Mouse (Mus musculus) forebrain, embryonic 15.5 days (tissue): Measurements from ENCODE around the gene Socs2. TPM values are rescaled to one million over a fixed set of nuclear protein-coding genes. Genes with fewer than 3 reads are reported as not detected.

ENCODE experiments used
- ATAC-seq: fragments of 200-750 bp; cut with Nextera tagmentation; replicated peaks from 2 replicates; pipeline ENCODE4 v1.8.0; 2017; ENCODE audit warnings: mild to moderate bottlenecking, moderate TSS enrichment, moderate library complexity
- H3K27ac ChIP-seq: fragments of 300-500 bp; sonication (generic); replicated peaks from 2 replicates; pipeline ENCODE4 v1.5.1; 2015; ENCODE audit warnings: mild to moderate bottlenecking, inconsistent platforms
- H3K27me3 ChIP-seq: fragments of 300-500 bp; sonication (generic); 2 replicates; pipeline ENCODE4 v1.6.1; 2015; ENCODE audit warnings: inconsistent platforms
- H3K36me3 ChIP-seq: fragments of 300-500 bp; sonication (generic); 2 replicates; pipeline ENCODE4 v1.6.1; 2015; ENCODE audit warnings: mild to moderate bottlenecking, inconsistent platforms
- H3K4me1 ChIP-seq: fragments of 300-500 bp; sonication (generic); 2 replicates; pipeline ENCODE4 v1.6.1; 2015; ENCODE audit warnings: inconsistent platforms
- H3K4me2 ChIP-seq: fragments of 300-500 bp; sonication (generic); replicated peaks from 2 replicates; pipeline ENCODE4 v1.6.1; 2015; ENCODE audit warnings: mild to moderate bottlenecking, inconsistent platforms
- H3K4me3 ChIP-seq: fragments of 300-500 bp; sonication (generic); 2 replicates; pipeline ENCODE4 v1.5.1; 2015; ENCODE audit warnings: mild to moderate bottlenecking, inconsistent platforms
- H3K9ac ChIP-seq: fragments of 300-500 bp; sonication (generic); replicated peaks from 2 replicates; pipeline ENCODE4 v1.6.1; 2015; ENCODE audit warnings: mild to moderate bottlenecking, inconsistent platforms
- H3K9me3 ChIP-seq: fragments of 300-500 bp; sonication (generic); 2 replicates; pipeline ENCODE4 v1.6.1; 2016; ENCODE audit warnings: inconsistent platforms
- WGBS: fragments of 180-500 bp; shearing (Covaris S2); methylation state at CpG from one replicate; pipeline ENCODE4 v1.1.7; 2015; ENCODE audit warnings: mixed read lengths; 5-methylcytosine and 5-hydroxymethylcytosine counted together
- polyA plus RNA-seq: library from polyadenylated mRNA; unstranded; fragments of >200 nt; fragmentation: Nextera tagmentation; extraction: Ambion mirVana; gene quantifications from 2 replicates; pipeline ENCODE4 v1.2.1, GENCODE M21; 2015

Socs2 gene
- polyA plus RNA-seq, 1 experiment from 2014 or later: 144 TPM

DNA sequence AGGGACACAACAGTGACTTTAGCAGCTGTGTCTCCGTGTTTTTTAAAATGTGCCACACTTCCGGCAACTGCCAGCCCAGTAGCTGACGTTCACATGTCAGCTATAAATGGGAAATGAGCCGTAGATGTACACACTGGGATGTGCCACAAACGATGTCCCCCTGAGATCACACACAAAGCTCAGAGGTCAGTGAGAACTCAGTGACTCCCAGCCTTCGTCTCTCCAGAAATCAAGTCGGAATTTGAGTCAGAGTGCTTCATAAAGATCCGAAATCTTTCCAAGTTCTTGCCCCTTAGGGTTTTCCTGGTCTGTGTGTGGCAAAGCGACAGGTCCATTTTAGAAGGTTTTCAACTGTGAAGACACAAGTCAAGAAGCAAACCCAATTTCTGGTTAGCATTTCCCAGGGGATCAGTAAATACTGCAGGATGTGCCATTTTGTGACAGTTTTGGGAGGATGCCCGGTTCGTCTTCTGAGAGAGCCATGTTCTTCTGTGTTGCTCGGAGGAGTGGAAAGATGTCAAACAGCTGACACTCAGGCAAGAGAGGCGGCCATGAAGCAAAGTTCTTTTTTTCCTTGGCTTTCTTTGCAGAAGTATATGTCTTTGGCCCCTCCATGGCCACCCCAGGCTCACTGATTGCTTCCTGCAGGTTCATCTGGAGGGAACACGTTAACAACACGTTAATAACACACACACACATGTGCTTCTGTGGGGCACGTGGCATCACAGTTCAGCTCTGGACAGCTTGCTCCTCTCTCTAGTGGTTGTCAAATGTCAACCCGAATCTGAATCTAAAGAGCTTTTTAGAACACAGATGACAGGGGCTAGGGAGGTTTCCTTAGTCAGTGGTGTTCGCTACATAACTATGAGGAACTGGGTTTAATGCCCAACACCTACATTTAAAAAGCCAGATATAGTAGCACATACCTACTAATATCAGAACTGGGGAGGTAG, 28.4 kb upstream of the Socs2 start:
- H3K36me3 ChIP-seq: no peaks in the 10 kb centered on the region
- H3K4me2 ChIP-seq: no peak overlapping the region
- no peaks in the 10 kb centered on the region for H3K4me1 ChIP-seq
- H3K4me3 ChIP-seq: no peak overlapping the region
- no peak overlapping the region for H3K9ac ChIP-seq
- 85% methylated on average over 18 of the region's 18 CpGs for WGBS
- H3K27ac ChIP-seq: no peak overlapping the region
- no peaks in the 10 kb centered on the region for H3K9me3 ChIP-seq
- no peaks in the 10 kb centered on the region for H3K27me3 ChIP-seq
- ATAC-seq: no peak

DNA sequence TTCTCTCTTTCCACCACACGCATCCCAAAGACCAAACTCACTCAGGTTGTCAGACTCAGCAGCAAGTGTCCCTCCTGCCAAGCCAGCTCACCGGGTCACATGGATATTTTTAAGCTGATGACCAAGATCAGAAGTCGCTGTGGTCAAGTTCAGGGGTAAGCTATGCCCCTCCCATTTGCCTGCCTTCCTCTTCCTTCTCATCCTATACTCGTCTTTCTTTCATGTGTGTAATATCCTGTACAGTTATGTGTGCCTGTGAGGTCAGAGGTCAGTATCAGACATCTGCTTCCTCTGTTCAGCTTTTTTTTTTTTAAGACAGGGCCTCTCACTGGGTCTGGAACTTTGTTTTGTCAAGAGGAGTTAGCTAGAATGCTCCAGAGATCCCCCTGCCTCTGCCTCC, 25.4 kb upstream of the Socs2 start:
- WGBS: 80% methylated on average over 4 of the region's 4 CpGs

DNA sequence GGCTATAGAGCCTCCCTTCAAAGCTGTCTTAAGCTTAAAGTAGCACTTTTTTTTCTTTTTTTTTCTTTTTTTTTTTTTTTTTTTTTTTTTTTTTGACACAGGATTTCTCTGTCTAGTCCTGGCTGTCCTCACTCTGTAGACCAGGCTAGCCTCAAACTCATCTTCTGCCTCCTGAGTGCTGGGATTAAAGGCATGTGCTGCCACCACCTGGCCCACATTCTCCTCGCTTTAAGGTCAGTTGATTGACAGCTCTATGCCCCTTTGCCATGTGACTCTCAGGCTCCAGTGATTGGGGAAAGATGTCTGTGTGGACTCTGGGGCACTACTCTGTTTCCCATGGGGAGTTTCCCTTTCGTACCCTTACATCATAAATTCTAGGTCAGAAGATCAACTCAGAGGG, 23.6 kb upstream of the Socs2 start:
- Histone ChIP-seq H3K27me3 (no peaks in the 10 kb centered on the region), H3K4me3 (no peak overlapping the region), H3K9ac (no peak overlapping the region), H3K4me2 (no peak overlapping the region), H3K9me3 (no peaks in the 10 kb centered on the region), H3K27ac (no peak overlapping the region), H3K4me1 (no peaks in the 10 kb centered on the region), H3K36me3 (no peaks in the 10 kb centered on the region)
- no peak for ATAC-seq
- WGBS: 58% methylated on average over 2 of the region's 2 CpGs

More for the DNA sequence above, 25.4 kb upstream of the Socs2 start:
- H3K9ac ChIP-seq: no peak overlapping the region
- no peak overlapping the region for H3K4me3 ChIP-seq
- no peak overlapping the region for H3K4me2 ChIP-seq
- H3K9me3 ChIP-seq: no peaks in the 10 kb centered on the region
- H3K27ac ChIP-seq: no peak overlapping the region
- no peaks in the 10 kb centered on the region for H3K36me3 ChIP-seq
- H3K27me3 ChIP-seq: no peaks in the 10 kb centered on the region
- no peaks in the 10 kb centered on the region for H3K4me1 ChIP-seq
- ATAC-seq: no peak

DNA sequence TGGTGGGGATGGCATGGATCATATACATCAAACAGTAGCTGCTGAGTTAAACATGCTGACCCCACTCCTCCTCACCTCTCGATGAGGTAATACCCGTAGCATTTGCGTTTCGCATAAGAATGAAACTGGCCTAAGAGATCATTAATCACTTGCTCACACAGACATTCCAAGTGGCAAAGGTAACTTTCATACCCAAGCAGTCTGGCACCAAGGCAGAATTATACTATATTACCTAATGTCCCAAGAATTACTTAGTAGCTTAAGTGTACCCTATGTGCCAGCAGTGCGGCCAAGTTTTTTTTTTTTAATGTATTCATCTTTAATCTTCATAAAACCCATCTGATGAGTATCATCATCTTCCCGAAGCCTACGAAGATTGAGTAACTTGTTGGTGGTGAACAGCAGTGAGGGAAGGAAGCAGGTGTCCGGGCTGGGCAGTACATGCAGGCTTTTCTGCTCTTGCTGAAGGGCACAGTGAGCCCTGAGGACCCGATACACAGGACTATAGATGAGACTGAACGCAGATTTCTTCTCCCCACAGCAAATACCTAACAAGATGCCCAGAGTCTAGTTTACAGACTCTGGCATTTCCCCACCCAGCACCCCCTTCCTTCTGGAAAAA, 22.8 kb upstream of the Socs2 start:
- no peaks in the 10 kb centered on the region for H3K4me1 ChIP-seq
- no peak overlapping the region for H3K9ac ChIP-seq
- no peaks in the 10 kb centered on the region for H3K27me3 ChIP-seq
- no peaks in the 10 kb centered on the region for H3K9me3 ChIP-seq
- no peak for ATAC-seq
- no peak overlapping the region for H3K4me2 ChIP-seq
- 93% methylated on average over 10 of the region's 10 CpGs for WGBS
- no peak overlapping the region for H3K27ac ChIP-seq
- H3K4me3 ChIP-seq: no peak overlapping the region
- no peaks in the 10 kb centered on the region for H3K36me3 ChIP-seq

DNA sequence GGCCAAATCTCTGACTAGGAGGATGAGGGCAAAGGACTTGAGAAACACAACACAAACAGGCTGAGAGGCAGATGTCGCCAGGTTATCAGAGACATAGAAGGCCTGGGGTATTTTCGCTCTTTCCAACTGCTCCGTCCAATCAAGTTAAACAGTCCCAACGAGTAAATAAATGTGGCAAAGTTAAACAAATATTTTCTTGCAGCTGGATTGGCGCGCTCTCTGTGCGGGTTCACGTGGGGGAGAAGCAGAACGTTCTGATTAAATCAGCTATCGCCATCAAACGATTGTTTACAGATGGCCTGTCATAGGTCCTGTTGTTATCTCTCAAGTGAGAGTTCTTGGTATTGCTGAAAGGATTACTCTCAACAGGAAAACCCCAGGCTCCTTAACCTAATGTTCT, 22.0 kb upstream of the Socs2 start:
- no peak overlapping the region for H3K4me3 ChIP-seq
- H3K4me1 ChIP-seq: no peaks in the 10 kb centered on the region
- H3K4me2 ChIP-seq: no peak overlapping the region
- WGBS: 85% methylated on average over 11 of the region's 11 CpGs
- no peak for ATAC-seq
- no peaks in the 10 kb centered on the region for H3K9me3 ChIP-seq
- no peak overlapping the region for H3K27ac ChIP-seq
- no peaks in the 10 kb centered on the region for H3K27me3 ChIP-seq
- H3K9ac ChIP-seq: no peak overlapping the region
- H3K36me3 ChIP-seq: no peaks in the 10 kb centered on the region

DNA sequence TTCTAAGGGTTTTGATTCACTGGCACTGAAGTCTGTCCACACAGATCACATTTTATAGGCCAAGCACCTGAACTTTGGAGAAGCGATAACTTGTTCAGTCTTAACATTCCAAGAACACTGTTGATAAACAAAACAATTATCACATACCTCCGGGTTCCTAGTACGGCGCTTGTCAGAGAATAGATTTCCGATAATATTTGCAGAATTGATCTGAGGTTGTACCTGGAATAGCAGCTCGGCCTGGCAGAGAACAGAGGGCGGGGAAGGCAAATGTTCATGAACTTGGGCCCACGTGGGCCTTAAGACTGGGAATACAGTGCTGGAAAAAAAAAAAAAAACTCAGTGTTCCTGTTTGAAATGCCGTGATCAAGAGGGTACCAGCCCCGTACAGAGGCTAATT, 13.3 kb upstream of the Socs2 start:
- WGBS: 97% methylated on average over 10 of the region's 10 CpGs
- no peak overlapping the region for H3K4me2 ChIP-seq
- no peak overlapping the region for H3K27ac ChIP-seq
- H3K27me3 ChIP-seq: no peaks in the 10 kb centered on the region
- H3K9ac ChIP-seq: no peak overlapping the region
- H3K4me1 ChIP-seq: no peaks in the 10 kb centered on the region
- no peaks in the 10 kb centered on the region for H3K36me3 ChIP-seq
- H3K4me3 ChIP-seq: no peak overlapping the region
- no peak for ATAC-seq
- no peaks in the 10 kb centered on the region for H3K9me3 ChIP-seq

DNA sequence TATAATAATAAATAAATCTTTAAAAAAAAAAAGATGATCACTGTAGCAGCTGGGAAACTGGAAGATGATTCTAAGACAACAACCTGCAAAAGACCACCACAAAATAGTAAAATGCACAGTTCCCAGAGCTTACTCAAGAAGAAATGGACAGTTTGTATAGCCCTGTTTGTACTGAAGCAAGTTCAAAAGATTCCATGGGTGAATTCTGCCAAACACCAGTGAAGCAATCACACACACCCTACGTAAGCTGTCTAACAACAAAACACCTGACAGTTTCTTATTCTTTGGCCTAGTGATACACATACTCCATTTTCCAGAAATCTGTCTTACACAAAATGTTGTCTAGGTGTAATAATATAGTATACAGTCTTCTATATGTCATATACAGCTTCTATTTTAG, 12.1 kb upstream of the Socs2 start:
- WGBS: 96% methylated on average over 1 of the region's 1 CpGs
- H3K27ac ChIP-seq: no peak overlapping the region

DNA sequence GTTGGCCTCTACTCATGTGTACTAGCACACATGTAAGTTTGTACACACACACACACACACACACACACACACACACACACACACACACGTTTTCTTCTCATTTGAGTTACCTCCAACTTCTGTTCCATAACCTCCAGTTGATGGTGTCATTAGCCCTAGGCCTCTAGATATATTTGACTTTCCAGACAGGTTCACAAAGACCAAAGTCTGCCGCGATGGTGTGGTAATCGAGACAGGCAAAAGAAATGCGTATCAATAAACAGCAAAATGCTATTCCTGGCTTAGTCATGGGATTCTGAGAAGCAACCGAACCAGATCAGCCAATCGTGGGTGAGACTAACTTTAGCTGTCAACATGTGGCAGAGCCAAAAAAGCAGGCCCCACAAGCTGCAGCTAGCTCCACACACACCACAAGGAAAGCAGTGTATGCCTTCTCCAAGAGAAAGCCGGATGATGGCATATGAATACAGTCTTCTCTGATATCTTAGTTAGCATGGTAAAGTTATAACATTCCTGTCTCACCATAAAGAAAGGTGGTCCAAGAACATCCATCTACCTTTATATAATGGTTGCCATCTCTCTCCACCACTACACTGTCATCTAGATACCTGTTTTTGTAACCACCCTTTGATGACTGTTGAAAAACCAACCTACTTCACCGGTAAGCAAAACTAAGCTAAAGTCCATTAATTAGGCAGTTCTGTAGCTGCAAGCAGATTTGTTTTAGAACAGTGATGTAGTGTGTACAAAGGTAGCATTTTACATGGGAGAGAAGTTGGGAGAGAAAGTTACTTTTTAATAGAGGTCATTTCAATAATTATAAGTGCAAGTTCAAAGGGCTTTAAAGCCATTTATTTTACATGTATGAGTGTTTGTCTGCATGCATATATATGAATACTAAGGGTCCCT, 9.5 kb upstream of the Socs2 start:
- no peaks in the 10 kb centered on the region for H3K4me1 ChIP-seq
- 90% methylated on average over 9 of the region's 9 CpGs for WGBS
- no peak overlapping the region for H3K27ac ChIP-seq
- no peaks in the 10 kb centered on the region for H3K36me3 ChIP-seq
- H3K4me2 ChIP-seq: no peak overlapping the region
- ATAC-seq: no peak
- H3K4me3 ChIP-seq: no peak overlapping the region
- H3K9ac ChIP-seq: no peak overlapping the region
- no peaks in the 10 kb centered on the region for H3K27me3 ChIP-seq
- H3K9me3 ChIP-seq: no peaks in the 10 kb centered on the region

More for the DNA sequence above, 12.1 kb upstream of the Socs2 start:
- no peak for ATAC-seq
- no peak overlapping the region for H3K9ac ChIP-seq
- no peaks in the 10 kb centered on the region for H3K36me3 ChIP-seq
- no peak overlapping the region for H3K4me2 ChIP-seq
- H3K27me3 ChIP-seq: no peaks in the 10 kb centered on the region
- no peaks in the 10 kb centered on the region for H3K4me1 ChIP-seq
- no peak overlapping the region for H3K4me3 ChIP-seq
- no peaks in the 10 kb centered on the region for H3K9me3 ChIP-seq

DNA sequence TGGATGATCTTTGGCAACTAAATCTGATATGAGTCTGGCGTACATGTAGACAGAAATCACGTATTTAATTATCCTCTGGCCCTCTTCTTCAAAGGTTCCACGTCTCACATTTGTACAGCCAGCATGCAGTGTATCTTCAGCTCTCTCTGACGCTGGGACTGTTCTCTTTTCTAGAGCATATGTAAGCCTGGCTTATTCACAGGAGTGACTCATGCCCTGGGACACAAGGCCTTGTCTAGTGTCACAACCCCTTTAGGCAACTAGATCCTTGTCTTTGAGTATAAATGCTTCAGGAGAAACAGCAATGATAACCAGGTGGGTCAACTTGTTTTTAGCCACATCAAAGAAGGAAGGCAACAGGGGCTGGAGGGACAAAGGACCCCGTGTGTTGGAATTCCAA, 5.7 kb upstream of the Socs2 start:
- Histone ChIP-seq H3K9me3 (no peaks in the 10 kb centered on the region), H3K36me3 (no peaks in the 10 kb centered on the region), H3K9ac (no peak overlapping the region), H3K27me3 (no peaks in the 10 kb centered on the region), H3K4me3 (no peak overlapping the region), H3K27ac (no peak overlapping the region), H3K4me1 (peaks cover 5% of the 10 kb centered on the region; the same call in 1 of the 2 replicates), H3K4me2 (no peak overlapping the region)
- no peak for ATAC-seq
- WGBS: 87% methylated on average over 5 of the region's 5 CpGs

DNA sequence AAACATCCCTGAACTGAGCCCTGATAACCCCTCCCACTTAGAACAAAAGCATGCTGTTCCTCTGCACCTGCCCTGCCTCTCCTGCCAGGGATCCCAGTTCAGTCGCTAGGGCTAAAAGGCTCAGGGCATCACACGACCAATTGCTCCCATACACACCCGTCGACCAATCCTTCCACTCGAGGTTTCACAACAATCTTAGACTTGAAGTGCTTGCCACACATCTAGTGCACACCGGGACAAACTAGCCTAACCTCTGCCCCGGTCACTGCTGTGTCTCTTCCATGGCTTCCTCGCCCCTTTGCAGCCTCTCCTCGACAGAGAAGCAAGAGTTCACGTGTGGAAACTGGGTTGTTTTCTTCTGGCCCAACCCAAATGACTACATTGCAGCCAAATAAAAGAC, 3.3 kb upstream of the Socs2 start:
- no peak for ATAC-seq
- WGBS: 74% methylated on average over 10 of the region's 10 CpGs
- no peak overlapping the region for H3K27ac ChIP-seq

DNA sequence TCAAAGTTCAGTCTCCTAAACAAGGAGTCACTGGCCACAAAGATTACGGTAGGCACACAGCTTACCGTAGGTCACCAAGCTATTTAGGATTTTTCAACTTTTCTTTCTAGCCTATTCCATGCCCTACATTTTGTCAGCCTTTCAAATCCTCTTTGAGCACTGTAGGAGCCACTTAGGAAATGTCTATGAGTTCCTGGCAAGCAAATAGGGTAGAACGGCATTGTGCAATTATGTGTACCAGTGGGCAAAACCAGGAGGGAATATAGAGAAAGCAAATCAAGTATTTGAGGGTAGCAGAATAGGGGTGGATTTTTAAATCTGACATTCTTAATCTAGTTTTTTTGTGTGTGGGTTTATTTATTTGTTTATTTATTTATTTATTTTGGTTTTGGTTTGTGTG, 2.7 kb upstream of the Socs2 start:
- H3K27ac ChIP-seq: no peak overlapping the region
- no peak overlapping the region for H3K4me2 ChIP-seq
- H3K27me3 ChIP-seq: no peaks in the 10 kb centered on the region
- 83% methylated on average over 3 of the region's 3 CpGs for WGBS
- H3K4me3 ChIP-seq: no peak overlapping the region
- H3K36me3 ChIP-seq: no peaks in the 10 kb centered on the region
- H3K4me1 ChIP-seq: peaks cover 15% of the 10 kb centered on the region
- H3K9me3 ChIP-seq: no peaks in the 10 kb centered on the region
- ATAC-seq: no peak
- no peak overlapping the region for H3K9ac ChIP-seq

More for the DNA sequence above, 3.3 kb upstream of the Socs2 start:
- Histone ChIP-seq H3K36me3 (no peaks in the 10 kb centered on the region), H3K4me2 (no peak overlapping the region), H3K4me1 (peaks cover 12% of the 10 kb centered on the region), H3K9ac (no peak overlapping the region), H3K9me3 (no peaks in the 10 kb centered on the region), H3K4me3 (no peak overlapping the region), H3K27me3 (no peaks in the 10 kb centered on the region)

DNA sequence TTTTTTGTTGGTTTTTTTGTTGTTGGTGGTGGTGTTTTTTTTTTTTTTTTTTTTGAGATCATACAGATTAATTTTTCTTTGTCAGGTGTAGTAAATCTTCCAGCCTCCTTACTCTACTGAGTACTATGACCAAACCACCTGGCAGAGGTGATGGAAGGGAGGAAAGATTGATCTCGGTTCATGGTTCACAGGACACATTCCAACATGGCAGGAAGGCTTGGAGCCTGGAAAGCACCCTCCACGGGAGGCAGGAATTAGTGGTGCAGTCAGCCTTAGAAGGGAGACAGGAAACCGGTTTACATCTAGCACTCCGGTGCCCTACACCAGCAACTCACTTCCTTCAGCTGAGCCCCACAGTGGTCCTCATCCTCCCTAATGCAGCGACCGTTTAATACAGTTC, 1.7 kb upstream of the Socs2 start:
- Histone ChIP-seq H3K4me1 (peaks cover 25% of the 10 kb centered on the region), H3K9ac (no peak overlapping the region), H3K27me3 (no peaks in the 10 kb centered on the region), H3K4me3 (no peak overlapping the region), H3K4me2 (no peak overlapping the region), H3K27ac (no peak overlapping the region), H3K9me3 (no peaks in the 10 kb centered on the region), H3K36me3 (no peaks in the 10 kb centered on the region)
- 68% methylated on average over 6 of the region's 6 CpGs for WGBS
- no peak for ATAC-seq
